Mouse (Mus musculus): Measurements from ENCODE around the gene Sh3bp4.

DNA sequence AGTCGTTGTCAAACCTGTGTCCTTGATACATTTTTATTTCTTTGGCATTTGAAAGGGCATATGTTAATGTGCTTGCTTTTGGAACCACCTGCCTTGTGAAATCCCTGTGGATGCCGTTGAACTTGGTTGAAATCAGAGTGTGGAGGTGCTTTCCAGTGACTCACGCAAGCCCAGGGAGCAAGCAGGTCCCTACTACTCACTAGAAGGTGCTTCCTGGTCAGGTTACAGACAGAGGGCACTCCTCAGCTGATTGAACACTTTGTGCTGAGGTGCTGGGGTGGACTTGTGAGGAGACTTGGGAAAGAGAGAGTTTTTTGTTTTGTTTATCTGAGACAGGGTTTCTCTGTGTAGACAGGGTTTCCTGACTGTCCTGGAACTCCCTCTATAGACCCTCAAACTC, 43.5 kb downstream of the Sh3bp4 start:
- TF ChIP-seq EP300 (optimal IDR thresholded peaks at IDR 0.05) (no peak), CTCF (IDR thresholded peaks at IDR 0.05; ENCODE audit: low read depth) (0 out of 2 replicates have a peak, but pooled peaks have one; percentile 26)

Data from stomach, postnatal 0 days (tissue).